ENCODE assay signal across 9 mouse cellular contexts in the genomic region with DNA sequence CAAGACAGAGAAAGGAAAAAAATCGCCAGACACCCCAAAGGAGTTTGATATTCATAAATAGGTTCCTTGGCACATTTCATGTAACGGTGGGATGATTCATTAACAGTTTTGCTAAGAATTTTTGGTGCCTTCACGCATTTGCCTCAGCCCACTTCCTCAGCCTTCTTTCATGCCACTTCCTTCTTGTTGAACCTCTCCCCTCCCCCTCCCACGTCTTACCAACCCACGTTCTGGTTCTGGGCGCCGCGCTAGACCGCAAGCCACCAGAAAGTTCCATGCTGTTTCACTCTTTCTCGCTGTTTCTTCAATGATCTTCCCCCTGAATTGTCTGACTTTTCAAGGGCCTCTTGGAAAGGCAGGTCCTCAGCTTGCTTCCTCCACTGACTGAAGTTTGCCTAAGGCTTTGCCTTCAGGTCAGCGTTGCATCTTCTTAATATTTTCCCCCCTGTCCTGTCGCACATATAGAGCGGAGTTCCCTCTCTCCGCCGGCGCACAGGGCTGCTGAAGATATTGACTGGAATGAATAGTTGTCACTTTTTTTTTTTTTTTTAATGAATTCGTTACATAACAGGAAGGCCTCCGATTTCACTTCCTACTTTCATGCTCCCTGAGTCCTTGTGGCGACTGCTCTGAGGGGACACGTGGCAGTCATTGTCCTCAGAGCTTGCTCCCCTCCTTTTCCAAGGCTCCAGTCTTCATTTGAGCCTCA. TPM values are rescaled to one million over a fixed set of nuclear protein-coding genes. Genes with fewer than 3 reads are reported as not detected.
DNase-seq lines count a peak whose midpoint lies in the region; ATAC-seq and TF ChIP-seq lines count a peak whose summit lies in the region.
"Had no signal": no experiment of that assay in that cellular context is flagged by ENCODE, and none has a peak within 500 bp of the region (broad histone marks: within the 10 kb centered on the region; RNA-seq: fewer than 3 reads in every experiment).

No protein-coding gene starts in this region.

- H3K4me1 ChIP-seq in ES-E14 (ENCODE audit: control insufficient read depth in 2 of 2, insufficient read depth in 2 of 2, low read length in 2 of 2, poor library complexity in 1 of 2) = peaks cover 2 to 11% of the 10 kb centered on the region in 2 experiments; a peak in 2 of 4 replicates
- peaks cover 81% of the 10 kb centered on the region for H3K4me1 ChIP-seq in liver, embryonic 12.5 days
- peaks cover 16% of the 10 kb centered on the region for H3K4me1 ChIP-seq in small intestine, adult 2 months (ENCODE audit: control insufficient read depth, insufficient read depth, insufficient read length, low read length)

- DNase-seq in adrenal gland, postnatal 14 days = peak; percentile 29
- DNase-seq in adrenal gland, adult 8-10 months = no peak
- peak; percentile 24 for DNase-seq in ES-E14 (ENCODE audit: low read depth, low spot score)
- no peak for DNase-seq in ovary, postnatal 10 days (ENCODE audit: low spot score)
- no peak for DNase-seq in testis, postnatal 14 days (ENCODE audit: low spot score)
- no peak for DNase-seq in layer of hippocampus, adult 2 months (ENCODE audit: low spot score in 2 of 2)

- H3K27ac ChIP-seq in ES-E14 (ENCODE audit: insufficient read depth, low read depth, low read length, poor library complexity, severe bottlenecking) = no peak overlapping the region
- H3K27ac ChIP-seq in liver, embryonic 12.5 days = peak overlapping the region; percentile 91
- H3K27ac ChIP-seq in small intestine, adult 2 months (ENCODE audit: insufficient read depth, low read depth, low read length) = peak overlapping the region; percentile 86
- H3K27ac ChIP-seq in layer of hippocampus, adult 2 months = no peak overlapping the region

- peak overlapping the region; percentile 78 for H3K4me2 ChIP-seq in liver, embryonic 12.5 days

- H3K9me3 ChIP-seq in ES-E14 (ENCODE audit: control insufficient read depth, insufficient read depth, low read depth, low read length) = no peaks in the 10 kb centered on the region
- no peaks in the 10 kb centered on the region for H3K9me3 ChIP-seq in liver, embryonic 12.5 days (replicated peaks)

- TF ChIP-seq CTCF in small intestine, adult 2 months (IDR thresholded peaks at IDR 0.05; ENCODE audit: extremely low read depth, insufficient read length, insufficient replicate concordance, low read depth, low read length) = no peak
- TF ChIP-seq CTCF in layer of hippocampus, adult 2 months (conservative IDR thresholded peaks at IDR 0.05) = no peak

- TF ChIP-seq POLR2A in small intestine, adult 2 months (IDR thresholded peaks at IDR 0.05; ENCODE audit: low read depth, low read length) = no peak

- peak overlapping the region; percentile 6; the same call in 1 of the 2 replicates for H3K9ac ChIP-seq in ES-E14 (ENCODE audit: insufficient read depth, low read depth, low read length, poor library complexity, severe bottlenecking)
- H3K9ac ChIP-seq in liver, embryonic 12.5 days = peak overlapping the region; percentile 74

- peaks cover 6% of the 10 kb centered on the region; the same call in 1 of the 2 replicates for H3K27me3 ChIP-seq in liver, embryonic 12.5 days (replicated peaks)
- no peaks in the 10 kb centered on the region for H3K27me3 ChIP-seq in small intestine, adult 2 months (ENCODE audit: control insufficient read depth, insufficient read depth, low read length)

- no peaks in the 10 kb centered on the region for H3K36me3 ChIP-seq in ES-E14 (ENCODE audit: control insufficient read depth, insufficient read depth, low read length, poor library complexity, severe bottlenecking)
- no peaks in the 10 kb centered on the region for H3K36me3 ChIP-seq in liver, embryonic 12.5 days
- H3K36me3 ChIP-seq in small intestine, adult 2 months (ENCODE audit: control insufficient read depth, insufficient read depth, low read length) = no peaks in the 10 kb centered on the region

- ATAC-seq in liver, embryonic 12.5 days = peak; percentile 51

- 18% methylated on average over 20 of the region's 20 CpGs for WGBS in liver, embryonic 12.5 days (ENCODE audit: insufficient replicate concordance)
- WGBS in small intestine, adult 2 months = 77% methylated on average over 20 of the region's 20 CpGs

- in situ Hi-C loops in ES-E14 (cut with MboI; ENCODE audit: low sequenced_read_pairs in 2 of 2, unreplicated experiment in 2 of 2) = no loop called here

- H3K4me3 ChIP-seq in ES-E14 (ENCODE audit: insufficient read depth in 1 of 2, low read depth in 1 of 2, low read length in 2 of 2, poor library complexity in 1 of 2, severe bottlenecking in 1 of 2) = peak overlapping the region in 1 of 2 experiments; percentile 35; a peak in 2 of 4 replicates
- H3K4me3 ChIP-seq in liver, embryonic 12.5 days = peak overlapping the region; percentile 61
- peak overlapping the region; percentile 56 for H3K4me3 ChIP-seq in small intestine, adult 2 months (ENCODE audit: low read depth, low read length)
- H3K4me3 ChIP-seq in layer of hippocampus, adult 2 months = no peak overlapping the region; the same call in 1 of the 2 replicates

TF ChIP-seq in ES-E14, 5 proteins besides CTCF, POLR2A, EP300 and RAD21:
- no peak for TF ChIP-seq ZC3H11A (IDR thresholded peaks at IDR 0.05; ENCODE audit: borderline replicate concordance, low read depth, low read length)
- TF ChIP-seq CHD2 (IDR thresholded peaks at IDR 0.05; ENCODE audit: low read depth, low read length) = no peak
- TF ChIP-seq ZNF384 (IDR thresholded peaks at IDR 0.05; ENCODE audit: low read depth, low read length) = no peak
- TF ChIP-seq HCFC1 (IDR thresholded peaks at IDR 0.05; ENCODE audit: borderline replicate concordance, insufficient read depth, low read length) = no peak
- TF ChIP-seq MAFK (IDR thresholded peaks at IDR 0.05; ENCODE audit: insufficient read depth, low read depth, low read length) = no peak

RNA-seq across cellular contexts. Expression of gene Lcp1, which starts 48.5 kb away (rescaled TPM):
- 13.7 and 39.0 TPM in 2 replicates for total RNA-seq in adrenal gland, postnatal 14 days (2021)
- total RNA-seq in adrenal gland, adult 8-10 months (2022) = 10 to 100 TPM; 17.9 to 35.1 (median 25.2) TPM
- total RNA-seq in ES-E14 (2012; rRNA removed) = 0.79 and 2.8 TPM in 2 replicates
- 36.2 and 39.8 TPM in 2 replicates for polyA plus RNA-seq in liver, embryonic 12.5 days (2016; fragmentation: Nextera tagmentation; extraction: Ambion mirVana)
- polyA plus RNA-seq in small intestine, adult 2 months (2012; rRNA removed) = 3.9 and 5.6 TPM in 2 replicates
- total RNA-seq in layer of hippocampus, adult 2 months (2021) = 1 to 10 TPM; 6.6 to 8.8 TPM

RNA-seq across cellular contexts. Expression of gene Lrrc63, which starts 48.7 kb away (rescaled TPM):
- not detected in 2 replicates for total RNA-seq in adrenal gland, postnatal 14 days (2021)
- total RNA-seq in adrenal gland, adult 8-10 months (2022) = under 1 TPM in 1 of 4 experiments, not detected in 3; 0.22 TPM
- total RNA-seq in ES-E14 (2012; rRNA removed) = not detected in 2 replicates
- polyA plus RNA-seq in liver, embryonic 12.5 days (2016; fragmentation: Nextera tagmentation; extraction: Ambion mirVana) = not detected in 2 replicates
- polyA plus RNA-seq in small intestine, adult 2 months (2012; rRNA removed) = not detected in 2 replicates
- total RNA-seq in layer of hippocampus, adult 2 months (2021) = not detected
- polyA plus RNA-seq: neural tube, embryonic 14.5 days had no signal

Comparison
In these comparisons a context has a peak if more than half of its experiments do, and no peak if none do; other contexts are left out.
1. DNase-seq: peak in adrenal gland, postnatal 14 days (single experiment) and ES-E14 (single experiment); none in adrenal gland, adult 8-10 months (single experiment), ovary, postnatal 10 days (single experiment), testis, postnatal 14 days (single experiment) and layer of hippocampus, adult 2 months (0 of 2).
2. H3K27ac ChIP-seq: peak in liver, embryonic 12.5 days (single experiment) and small intestine, adult 2 months (single experiment); none in ES-E14 (single experiment) and layer of hippocampus, adult 2 months (single experiment).